Mouse (Mus musculus) MEL (cell line): Measurements from ENCODE around the gene Pdlim4. TPM values are rescaled to one million over a fixed set of nuclear protein-coding genes. Genes with fewer than 3 reads are reported as not detected.
"Not testable (repeated sequence)": the region's sequence is repeated elsewhere in the genome, so short reads cannot be mapped to it uniquely, and the experiment has no call there.

ENCODE experiments used
- DNase-seq: peaks from one replicate; pipeline ENCODE4 v3.0.0; 2011; ENCODE audit warnings: low read depth, low spot score
- H3K27ac ChIP-seq: 2 replicates; pipeline ENCODE4 v1.5.1; 2012; ENCODE audit warnings: low read depth, mild to moderate bottlenecking, control low read depth, low read length, moderate library complexity; ENCODE audit not compliant: control insufficient read depth
- H3K27me3 ChIP-seq, 2 experiments: fragments of 150-350 bp in 1 of 2; sonication (generic) in 1 of 2; 2 replicates each; pipeline ENCODE4 v1.6.1; 2012; ENCODE audit warnings: low read length in 2 of 2, mild to moderate bottlenecking in 2 of 2, improper control_type of control experiment in 1 of 2, moderate library complexity in 1 of 2; ENCODE audit not compliant: insufficient read depth in 2 of 2, control insufficient read depth in 1 of 2
- H3K36me3 ChIP-seq, 2 experiments: 2 replicates each; pipeline ENCODE4 v1.6.1; 2012 to 2014; ENCODE audit warnings: low read length in 2 of 2, improper control_type of control experiment in 1 of 2, inconsistent platforms in 1 of 2, mild to moderate bottlenecking in 1 of 2; ENCODE audit not compliant: insufficient read depth in 2 of 2, control insufficient read depth in 1 of 2
- H3K4me1 ChIP-seq, 2 experiments: fragments of 150-350 bp in 1 of 2; sonication (generic) in 1 of 2; 2 replicates each; pipeline ENCODE4 v1.6.1; 2012; ENCODE audit warnings: low read length in 2 of 2, improper control_type of control experiment in 1 of 2, mild to moderate bottlenecking in 1 of 2; ENCODE audit not compliant: insufficient read depth in 2 of 2, control insufficient read depth in 1 of 2
- H3K4me3 ChIP-seq, 2 experiments: fragments of 150-350 bp in 1 of 2; sonication (generic) in 1 of 2; 2 replicates each; pipeline ENCODE4 v1.5.1; 2012; ENCODE audit warnings: low read depth in 2 of 2, low read length in 2 of 2, mild to moderate bottlenecking in 2 of 2, moderate library complexity in 2 of 2, control low read depth in 1 of 2, improper control_type of control experiment in 1 of 2; ENCODE audit not compliant: control insufficient read depth in 1 of 2, insufficient read depth in 1 of 2
- H3K79me2 ChIP-seq: 2 replicates; pipeline ENCODE4 v1.6.1; 2012; ENCODE audit warnings: mild to moderate bottlenecking, low read length, moderate library complexity; ENCODE audit not compliant: control insufficient read depth, poor library complexity, insufficient read depth
- H3K9ac ChIP-seq: 2 replicates; pipeline ENCODE4 v1.6.1; 2012; ENCODE audit warnings: low read depth, mild to moderate bottlenecking, control low read depth, low read length, moderate library complexity; ENCODE audit not compliant: control insufficient read depth, poor library complexity, severe bottlenecking
- H3K9me3 ChIP-seq: fragments of 150-350 bp; sonication (generic); replicated peaks from 2 replicates; pipeline ENCODE4 v1.6.1; 2012; ENCODE audit warnings: mild to moderate bottlenecking, low read length, improper control_type of control experiment, moderate library complexity; ENCODE audit not compliant: insufficient read depth
- GATA1 ChIP-seq: IDR thresholded peaks from 2 replicates; pipeline ENCODE4 v1.6.1; 2011; ENCODE audit warnings: low read depth, low read length, improper control_type of control experiment
- MEF2A ChIP-seq: IDR thresholded peaks from 2 replicates; pipeline ENCODE4 v1.6.1; 2014; ENCODE audit warnings: low read depth, mild to moderate bottlenecking, inconsistent platforms, low read length, improper control_type of control experiment; ENCODE audit not compliant: poor library complexity, insufficient replicate concordance, severe bottlenecking; ENCODE audit errors: extremely low read depth
- POLR2A ChIP-seq, 2 experiments: IDR thresholded peaks; 2 replicates each; pipeline ENCODE4 v1.6.1; 2011 to 2012; ENCODE audit warnings: low read length in 2 of 2, mild to moderate bottlenecking in 2 of 2, control low read depth in 1 of 2, improper control_type of control experiment in 1 of 2, low read depth in 1 of 2, moderate library complexity in 1 of 2; ENCODE audit not compliant: control insufficient read depth in 1 of 2, insufficient read depth in 1 of 2, poor library complexity in 1 of 2
- SMC3 ChIP-seq: IDR thresholded peaks from 2 replicates; pipeline ENCODE4 v1.6.1; 2011; ENCODE audit warnings: low read depth, low read length, improper control_type of control experiment
- TCF12 ChIP-seq: IDR thresholded peaks from 2 replicates; pipeline ENCODE4 v1.6.1; 2014; ENCODE audit warnings: low read depth, mild to moderate bottlenecking, inconsistent platforms, low read length, improper control_type of control experiment, moderate library complexity
- polyA plus RNA-seq, 2 experiments: library from polyadenylated mRNA; stranded (reverse) in 1 of 2; unstranded in 1 of 2; fragments of >175 nt in 1 of 2; fragments of >200 nt in 1 of 2; gene quantifications; 2 replicates each; pipeline versions ENCODE4 v1.2.1 to v1.2.4; 2012; ENCODE audit warnings: low replicate concordance in 2 of 2, low read depth in 1 of 2; ENCODE audit not compliant: insufficient read length in 2 of 2, insufficient read depth in 1 of 2, missing spikeins in 1 of 2
- total RNA-seq: library from RNA; depleted of rRNA; stranded (reverse); fragments of 300-350 nt; gene quantifications from 2 replicates; pipeline ENCODE4 v1.2.3, GENCODE M21; 2012; rRNA removed

Gene Pdlim4
- total and polyA plus RNA-seq, 3 experiments: 0.70 TPM; not detected in 2

DNA sequence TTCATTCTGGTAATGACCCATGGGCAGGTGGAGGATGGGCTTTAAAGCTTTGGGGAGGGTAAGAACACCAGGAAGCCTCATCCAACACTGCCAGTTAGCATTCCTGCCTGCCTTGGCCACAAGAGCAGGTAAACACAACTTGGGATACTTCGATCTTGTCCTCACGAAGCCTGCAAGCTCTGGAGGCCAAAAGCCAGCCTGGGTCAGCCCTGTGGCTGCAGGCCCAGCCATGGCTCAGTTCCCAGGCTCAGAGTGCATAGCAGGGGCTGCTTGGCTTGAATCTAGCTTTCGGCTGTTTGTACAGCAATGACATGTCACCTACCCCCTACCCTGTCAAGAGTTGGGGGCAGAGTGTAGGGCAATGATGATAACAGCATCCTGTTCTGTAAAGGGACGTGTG, 61.9 kb downstream of the Pdlim4 start:
- no peaks in the 10 kb centered on the region; a peak in 1 of 4 replicates for H3K36me3 ChIP-seq
- no peak overlapping the region for H3K9ac ChIP-seq
- H3K27me3 ChIP-seq: no peaks in the 10 kb centered on the region
- peaks cover 6 to 13% of the 10 kb centered on the region in 2 experiments for H3K4me1 ChIP-seq
- H3K79me2 ChIP-seq: no peaks in the 10 kb centered on the region
- no peak overlapping the region for H3K4me3 ChIP-seq
- H3K27ac ChIP-seq: no peak overlapping the region
- DNase-seq: no peak
- TF ChIP-seq MEF2A (no peak), TCF12 (no peak), SMC3 (no peak), POLR2A (IDR thresholded peaks at IDR 0.05; ENCODE audit: control insufficient read depth in 1 of 2, insufficient read depth in 1 of 2, low read depth in 1 of 2, low read length in 2 of 2, poor library complexity in 1 of 2) (no peak), GATA1 (no peak)
- H3K9me3 ChIP-seq: no peaks in the 10 kb centered on the region

DNA sequence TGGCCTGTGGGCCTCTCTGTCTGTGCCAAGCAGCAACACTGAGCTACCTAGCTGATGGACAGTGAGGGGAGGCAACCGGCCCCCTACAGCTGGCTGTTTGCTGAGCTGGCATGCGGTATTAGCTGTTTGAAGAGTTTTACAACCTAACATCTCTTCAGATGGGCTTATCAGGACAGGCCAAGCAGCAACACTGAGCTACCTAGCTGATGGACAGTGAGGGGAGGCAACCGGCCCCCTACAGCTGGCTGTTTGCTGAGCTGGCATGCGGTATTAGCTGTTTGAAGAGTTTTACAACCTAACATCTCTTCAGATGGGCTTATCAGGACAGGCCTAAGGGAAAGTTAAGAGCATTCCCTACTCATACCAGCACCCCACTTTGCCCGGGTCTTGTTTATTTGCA, 62.5 kb downstream of the Pdlim4 start:
- H3K4me1 ChIP-seq: peaks cover 6 to 13% of the 10 kb centered on the region in 2 experiments
- not testable (repeated sequence) for H3K9ac ChIP-seq

More for the DNA sequence above, 62.5 kb downstream of the Pdlim4 start:
- not testable (repeated sequence) for H3K9me3 ChIP-seq, H3K27me3 ChIP-seq, H3K27ac ChIP-seq, H3K36me3 ChIP-seq, H3K4me3 ChIP-seq, DNase-seq, H3K79me2 ChIP-seq

Other genes with a start within 250 kb of the Pdlim4 start
- gene Gm12216, start 209.8 kb downstream of the Pdlim4 start, total RNA-seq: not detected in 2 replicates
- gene Gm12216, start 209.8 kb downstream of the Pdlim4 start, polyA plus RNA-seq: not detected
- gene Slc22a5, start 177.4 kb downstream of the Pdlim4 start, total RNA-seq: 10.2 and 11.8 TPM in 2 replicates
- gene Slc22a5, start 177.4 kb downstream of the Pdlim4 start, polyA plus RNA-seq: 10 to 100 TPM in 1 of 2 experiments, not detected in 1; 12.5 TPM
- 4.2 and 4.7 TPM in 2 replicates for gene Slc22a21, start 88.7 kb downstream of the Pdlim4 start, total RNA-seq
- 1 to 10 TPM in 1 of 2 experiments, not detected in 1; 6.9 TPM for gene Slc22a21, start 88.7 kb downstream of the Pdlim4 start, polyA plus RNA-seq
- 2.3 and 3.5 TPM in 2 replicates for gene Slc22a4, start 40.9 kb downstream of the Pdlim4 start, total RNA-seq
- gene Slc22a4, start 40.9 kb downstream of the Pdlim4 start, polyA plus RNA-seq: 1 to 10 TPM in 1 of 2 experiments, not detected in 1; 5.8 TPM
- gene P4ha2, start 31.1 kb upstream of the Pdlim4 start, total RNA-seq: 18.6 and 32.0 TPM in 2 replicates
- 10 to 100 TPM in 1 of 2 experiments, not detected in 1; 57.8 TPM for gene P4ha2, start 31.1 kb upstream of the Pdlim4 start, polyA plus RNA-seq
- gene Csf2, start 180.7 kb upstream of the Pdlim4 start, total RNA-seq: not detected in 2 replicates
- gene Csf2, start 180.7 kb upstream of the Pdlim4 start, polyA plus RNA-seq: under 1 TPM in 1 of 2 experiments, not detected in 1; 0.15 TPM
- gene Il3, start 198.3 kb upstream of the Pdlim4 start, total RNA-seq: not detected in 2 replicates
- gene Il3, start 198.3 kb upstream of the Pdlim4 start, polyA plus RNA-seq: not detected
- 3.2 and 7.9 TPM in 2 replicates for gene Acsl6, start 234.8 kb upstream of the Pdlim4 start, total RNA-seq
- gene Acsl6, start 234.8 kb upstream of the Pdlim4 start, polyA plus RNA-seq: 1 to 10 TPM in 1 of 2 experiments, not detected in 1; 2.8 TPM